Mouse (Mus musculus) v-Abl transformed pro-B cells (cell line): Measurements from ENCODE around the gene Scrg1.

Experiments
- in situ Hi-C, 2 experiments: fragments of 400-800 bp; cut with MboI; formaldehyde crosslinking; loops; one replicate each; pipeline ENCODE4 v1.15.1; 2025; ENCODE audit not compliant: unreplicated experiment in 2 of 2

Scrg1 gene

GRCm38 (mm10) chr8:57498847-57499511 is 43.3 kb downstream of the Scrg1 start:
- in situ Hi-C loops: no loop called here

- in situ Hi-C loops: loop anchor here in 1 of 2 experiments (25.0 kb wide), 1 partner anchor 1441 kb away; no protein-coding TSS in a partner anchor
Observed at GRCm38 (mm10) chr8:57503641-57504040, 47.9 kb downstream of the Scrg1 start.

GRCm38 (mm10) chr8:57505500-57505899 is 49.8 kb downstream of the Scrg1 start:
- in situ Hi-C loops: loop anchor here in 1 of 2 experiments (5.0 to 25.0 kb wide), 2 partner anchors 73 to 1443 kb away; no protein-coding TSS in a partner anchor

GRCm38 (mm10) chr8:57507556-57508063 is 51.9 kb downstream of the Scrg1 start:
- in situ Hi-C loops: loop anchor here in 1 of 2 experiments (5.0 to 25.0 kb wide), 2 partner anchors 75 to 1445 kb away; no protein-coding TSS in a partner anchor

- in situ Hi-C loops: loop anchor here in 1 of 2 experiments (5.0 to 25.0 kb wide), 2 partner anchors 76 to 1446 kb away; no protein-coding TSS in a partner anchor
Observed at GRCm38 (mm10) chr8:57508657-57509056, 52.9 kb downstream of the Scrg1 start.

GRCm38 (mm10) chr8:57510791-57511315 is 55.1 kb downstream of the Scrg1 start:
- in situ Hi-C loops: loop anchor here in 1 of 2 experiments (25.0 kb wide), 1 partner anchor 1449 kb away; no protein-coding TSS in a partner anchor

GRCm38 (mm10) chr8:57511316-57512118 is 55.8 kb downstream of the Scrg1 start, which contains the start of gene Hmgb2:
Hmgb2 (plus strand) TSS chr8:57511907.
- in situ Hi-C loops: loop anchor here in 1 of 2 experiments (25.0 kb wide), 1 partner anchor 1449 kb away; no protein-coding TSS in a partner anchor

- in situ Hi-C loops: loop anchor here in 1 of 2 experiments (25.0 kb wide), 1 partner anchor 1450 kb away; no protein-coding TSS in a partner anchor
Observed at GRCm38 (mm10) chr8:57512141-57513056, 56.7 kb downstream of the Scrg1 start.

GRCm38 (mm10) chr8:57513178-57513661 is 57.5 kb downstream of the Scrg1 start:
- in situ Hi-C loops: loop anchor here in 1 of 2 experiments (25.0 kb wide), 1 partner anchor 1451 kb away; no protein-coding TSS in a partner anchor

- in situ Hi-C loops: loop anchor here in 1 of 2 experiments (25.0 kb wide), 1 partner anchor 1454 kb away; no protein-coding TSS in a partner anchor
Observed at GRCm38 (mm10) chr8:57516685-57517084, 61.0 kb downstream of the Scrg1 start.

GRCm38 (mm10) chr8:57517723-57518122 is 62.0 kb downstream of the Scrg1 start:
- in situ Hi-C loops: loop anchor here in 1 of 2 experiments (25.0 kb wide), 1 partner anchor 1455 kb away; no protein-coding TSS in a partner anchor

- in situ Hi-C loops: loop anchor here in 1 of 2 experiments (5.0 to 25.0 kb wide), 2 partner anchors 978 to 1458 kb away; no protein-coding TSS in a partner anchor
Observed at GRCm38 (mm10) chr8:57520186-57520786, 64.6 kb downstream of the Scrg1 start.
